Mouse (Mus musculus) mature B cell (primary cell): Measurements from ENCODE around the gene Jazf1.

ENCODE experiments used
- in situ Hi-C: fragments of 300-500 bp; cut with MboI; formaldehyde crosslinking; loops from 2 replicates; pipeline ENCODE4 v1.14.3; 2019

Jazf1 gene

GRCm38 (mm10) chr6:52796691-52797090 lies 271.7 kb downstream of the Jazf1 start:
- in situ Hi-C loops = no loop called here

DNA sequence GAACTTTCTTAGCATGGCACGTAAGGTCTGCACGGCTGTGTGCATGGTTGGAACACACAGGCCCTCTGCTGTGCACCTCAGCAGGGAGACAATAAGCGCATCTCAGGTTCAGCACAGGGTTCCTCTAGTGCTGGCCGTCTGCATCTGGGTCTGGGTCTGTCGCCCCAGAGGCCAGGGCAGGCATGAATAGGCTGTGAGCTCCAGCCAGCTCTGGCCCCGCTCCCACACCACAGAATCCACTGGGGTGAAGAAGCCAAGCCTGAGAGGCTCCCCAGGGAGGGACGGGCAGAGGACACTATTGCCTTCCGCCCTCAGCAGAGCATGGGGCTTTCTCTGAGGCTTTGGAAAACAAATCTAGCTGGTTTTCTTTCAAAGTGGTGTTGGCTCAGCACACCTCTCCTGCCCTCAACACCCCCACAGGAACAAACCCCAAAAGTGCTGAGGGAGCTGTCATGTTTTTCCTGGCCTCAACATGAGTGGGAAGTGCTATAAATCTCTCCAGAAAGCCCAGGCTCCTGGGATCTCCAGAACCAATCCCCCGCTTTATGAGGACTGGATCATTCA lies 272.3 kb downstream of the Jazf1 start:
- in situ Hi-C loops = no loop called here

DNA sequence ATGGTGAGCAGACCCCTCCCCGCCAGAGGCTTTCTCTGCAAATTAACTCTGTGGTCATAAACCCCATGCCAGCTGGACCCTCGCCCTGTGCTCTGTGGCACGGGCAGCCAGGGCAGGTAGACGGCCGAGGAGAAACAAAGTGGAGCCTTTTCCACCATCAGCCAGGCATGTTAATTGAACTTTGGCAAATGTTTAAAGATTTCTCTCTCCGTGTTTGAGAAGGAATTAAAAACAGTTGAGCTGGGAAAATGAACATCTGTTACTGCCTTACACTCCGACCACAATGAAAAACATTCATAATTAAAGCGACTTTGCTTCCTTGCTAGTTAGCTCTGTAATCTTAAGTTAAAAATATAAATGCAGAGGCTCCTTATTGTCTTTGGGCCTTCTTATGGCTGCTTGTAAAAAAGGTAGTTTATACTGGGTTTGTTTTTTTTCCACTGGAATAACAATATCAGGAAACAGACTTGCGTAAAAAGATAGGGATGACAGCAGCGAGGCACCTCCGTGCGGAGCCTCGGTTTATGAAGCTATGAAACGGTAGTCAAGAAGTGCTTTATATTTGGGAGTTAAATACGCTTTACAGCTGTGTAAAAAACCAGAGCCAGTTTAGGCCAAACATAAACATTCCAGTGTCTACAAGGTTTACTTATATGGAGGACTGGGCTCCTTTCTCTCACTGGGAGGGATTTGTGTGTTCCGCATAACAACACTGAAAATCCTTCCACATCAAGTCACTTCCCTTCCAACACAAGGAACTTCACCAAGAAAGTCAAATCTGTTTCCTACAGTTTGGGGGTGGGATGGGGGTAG lies 273.2 kb downstream of the Jazf1 start:
- in situ Hi-C loops = no loop called here

GRCm38 (mm10) chr6:52792455-52792854 lies 276.0 kb downstream of the Jazf1 start:
- in situ Hi-C loops = no loop called here

DNA sequence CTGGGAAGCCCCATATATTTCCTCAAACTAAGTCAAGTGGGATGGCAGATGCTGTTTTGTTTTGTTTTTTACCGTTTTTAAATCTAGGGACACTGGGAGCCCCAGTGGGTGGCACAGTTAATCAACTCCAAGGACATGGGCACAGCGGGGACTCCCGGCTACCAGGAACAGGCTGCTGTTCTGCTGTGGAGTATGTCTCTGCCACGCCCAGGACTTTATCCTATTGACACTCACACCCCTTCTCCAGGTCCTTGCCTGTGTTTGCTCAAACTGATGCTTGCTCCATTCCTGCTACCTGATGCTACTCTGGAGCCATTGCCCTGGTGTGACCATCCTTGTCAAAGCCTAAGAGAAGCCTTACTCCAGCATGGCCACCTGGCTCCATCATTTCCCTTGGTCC lies 277.6 kb downstream of the Jazf1 start:
- in situ Hi-C loops = no loop called here

DNA sequence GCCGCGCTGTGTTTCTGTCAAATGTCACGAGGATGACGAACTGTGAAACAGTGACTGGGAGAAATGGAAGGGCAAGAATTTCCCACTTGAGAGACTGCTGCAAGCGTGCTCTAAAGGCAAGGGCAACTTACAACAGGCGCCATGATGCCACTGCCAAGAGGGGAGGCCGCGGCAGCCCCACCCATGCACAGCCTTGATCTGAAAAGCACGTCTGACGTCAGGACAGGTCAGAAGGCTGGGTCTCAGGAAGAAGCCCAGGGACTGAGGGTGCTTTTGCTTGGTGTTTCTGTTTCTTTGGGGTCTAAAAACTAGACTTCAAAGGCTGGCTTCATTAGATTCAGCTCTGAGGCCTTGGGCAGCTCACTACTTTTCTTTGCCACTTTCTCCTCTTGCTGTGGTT lies 278.1 kb downstream of the Jazf1 start:
- in situ Hi-C loops = no loop called here

DNA sequence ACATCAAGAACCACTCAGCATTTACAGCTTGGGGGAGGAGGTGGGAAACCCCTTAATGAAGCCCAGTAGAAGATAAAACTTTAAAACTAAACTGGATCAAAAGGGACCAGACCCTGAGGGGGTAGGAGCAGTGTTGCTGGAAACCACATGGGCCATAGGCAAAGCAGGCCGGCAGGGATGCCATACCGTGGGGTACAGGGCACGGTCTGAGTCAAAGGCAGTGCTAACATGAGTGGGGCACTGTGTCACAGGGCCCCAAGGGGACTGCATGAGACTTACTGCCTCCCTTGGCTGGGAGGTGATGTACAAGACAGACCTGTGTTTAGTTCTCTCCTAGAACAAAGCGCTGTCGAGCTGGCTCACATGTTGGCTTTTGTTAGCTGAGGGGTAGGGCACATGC lies 288.9 kb downstream of the Jazf1 start:
- in situ Hi-C loops = no loop called here

DNA sequence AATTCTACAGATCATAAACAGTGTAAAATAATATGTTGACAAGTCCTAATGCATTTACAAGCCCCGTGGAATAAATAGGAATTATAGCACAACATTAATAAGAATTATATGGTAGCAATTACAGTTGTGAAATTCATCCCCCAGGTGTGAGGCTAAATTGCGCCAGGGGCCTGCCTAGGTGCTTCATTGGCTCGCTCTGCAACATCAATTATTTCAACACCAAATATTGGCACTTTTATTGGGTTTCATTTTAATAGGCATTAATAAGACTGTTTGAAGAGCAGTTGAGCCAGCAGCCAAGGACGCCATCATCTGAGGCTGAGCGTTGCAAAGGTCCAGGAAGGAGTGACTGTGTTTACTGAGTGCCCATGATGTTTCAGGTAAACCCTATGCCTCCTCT lies 289.9 kb downstream of the Jazf1 start:
- in situ Hi-C loops = no loop called here

DNA sequence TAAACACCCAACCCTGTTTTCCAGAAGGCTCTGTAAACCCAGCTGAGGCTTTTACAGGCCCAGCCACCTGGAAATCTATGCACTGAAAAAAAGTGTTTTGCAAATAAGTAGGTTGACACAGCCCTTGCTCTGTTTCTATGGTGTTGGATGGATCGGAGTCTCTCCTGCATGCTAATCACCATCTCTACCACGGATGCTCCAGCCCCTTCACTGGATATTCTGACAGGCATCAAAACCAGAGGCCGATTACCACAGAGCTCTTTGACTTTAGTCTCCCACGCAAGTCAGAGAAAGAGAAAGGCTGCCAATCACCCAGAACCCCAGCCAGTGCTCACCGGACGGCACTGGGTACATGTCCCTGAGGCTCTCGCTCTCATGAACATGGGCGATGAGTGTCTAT lies 291.4 kb downstream of the Jazf1 start:
- in situ Hi-C loops = no loop called here

DNA sequence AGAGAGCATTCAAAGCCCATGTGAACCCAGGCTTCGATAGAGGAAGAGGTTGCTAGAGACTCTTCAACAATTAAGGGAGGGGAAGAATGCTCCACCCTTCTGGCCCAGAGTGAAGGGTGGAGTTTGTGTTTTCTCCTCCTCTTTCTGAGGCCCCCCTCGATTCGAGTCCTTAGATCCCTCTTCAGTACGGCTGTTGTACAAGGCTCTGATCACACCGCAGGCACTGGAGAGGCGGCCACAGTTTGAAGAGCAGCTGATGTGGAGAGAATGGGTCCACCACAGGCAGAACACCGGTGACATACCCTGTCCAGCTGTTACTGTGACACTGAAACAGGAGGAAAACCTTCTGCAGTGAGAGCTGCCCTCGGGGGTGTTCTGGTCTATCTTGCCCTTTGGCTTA lies 292.5 kb downstream of the Jazf1 start:
- in situ Hi-C loops = no loop called here

- in situ Hi-C loops = no loop called here
Observed at GRCm38 (mm10) chr6:52775350-52775749, 293.1 kb downstream of the Jazf1 start.

- in situ Hi-C loops = no loop called here
Observed at GRCm38 (mm10) chr6:52773132-52773531, 295.3 kb downstream of the Jazf1 start.

- in situ Hi-C loops = no loop called here
Observed at GRCm38 (mm10) chr6:52770789-52771188, 297.6 kb downstream of the Jazf1 start.

- in situ Hi-C loops = no loop called here
Observed at GRCm38 (mm10) chr6:52765206-52765605, 303.2 kb downstream of the Jazf1 start.

DNA sequence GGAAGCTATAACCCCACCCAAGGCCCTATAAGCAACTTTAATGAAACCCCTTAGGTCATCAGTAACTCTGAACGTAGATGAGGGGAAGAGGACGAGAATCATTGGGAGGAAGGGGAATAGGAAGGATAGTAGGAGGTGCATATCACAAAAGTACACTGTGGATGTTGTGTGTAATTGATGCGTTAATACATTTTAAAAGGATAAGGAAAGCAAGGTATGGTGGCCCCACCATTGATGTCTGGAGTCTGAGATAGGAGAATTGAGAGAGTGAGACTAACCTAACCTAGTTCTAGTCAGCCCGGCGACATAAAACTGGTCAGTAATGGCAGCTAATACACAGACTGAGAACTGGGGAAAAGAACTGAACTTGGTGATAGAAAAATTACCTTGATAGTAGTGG lies 315.6 kb downstream of the Jazf1 start:
- in situ Hi-C loops = no loop called here

- in situ Hi-C loops = no loop called here
Observed at GRCm38 (mm10) chr6:52734630-52735029, 333.8 kb downstream of the Jazf1 start.

GRCm38 (mm10) chr6:52730338-52730737 lies 338.1 kb downstream of the Jazf1 start:
- in situ Hi-C loops = no loop called here

GRCm38 (mm10) chr6:52724805-52725439 lies 343.5 kb downstream of the Jazf1 start:
- in situ Hi-C loops = loop anchor here (10.0 kb wide), 1 partner anchor 60 kb away; no protein-coding TSS in a partner anchor
